Mouse (Mus musculus): ENCODE measurements around the gene Gm20721. TPM values are rescaled to one million over a fixed set of nuclear protein-coding genes. Genes with fewer than 3 reads are reported as not detected.

The Gm20721 gene
- total and polyA plus RNA-seq, 3 experiments = 55.7 to 363 TPM; not detected in 1

DNA sequence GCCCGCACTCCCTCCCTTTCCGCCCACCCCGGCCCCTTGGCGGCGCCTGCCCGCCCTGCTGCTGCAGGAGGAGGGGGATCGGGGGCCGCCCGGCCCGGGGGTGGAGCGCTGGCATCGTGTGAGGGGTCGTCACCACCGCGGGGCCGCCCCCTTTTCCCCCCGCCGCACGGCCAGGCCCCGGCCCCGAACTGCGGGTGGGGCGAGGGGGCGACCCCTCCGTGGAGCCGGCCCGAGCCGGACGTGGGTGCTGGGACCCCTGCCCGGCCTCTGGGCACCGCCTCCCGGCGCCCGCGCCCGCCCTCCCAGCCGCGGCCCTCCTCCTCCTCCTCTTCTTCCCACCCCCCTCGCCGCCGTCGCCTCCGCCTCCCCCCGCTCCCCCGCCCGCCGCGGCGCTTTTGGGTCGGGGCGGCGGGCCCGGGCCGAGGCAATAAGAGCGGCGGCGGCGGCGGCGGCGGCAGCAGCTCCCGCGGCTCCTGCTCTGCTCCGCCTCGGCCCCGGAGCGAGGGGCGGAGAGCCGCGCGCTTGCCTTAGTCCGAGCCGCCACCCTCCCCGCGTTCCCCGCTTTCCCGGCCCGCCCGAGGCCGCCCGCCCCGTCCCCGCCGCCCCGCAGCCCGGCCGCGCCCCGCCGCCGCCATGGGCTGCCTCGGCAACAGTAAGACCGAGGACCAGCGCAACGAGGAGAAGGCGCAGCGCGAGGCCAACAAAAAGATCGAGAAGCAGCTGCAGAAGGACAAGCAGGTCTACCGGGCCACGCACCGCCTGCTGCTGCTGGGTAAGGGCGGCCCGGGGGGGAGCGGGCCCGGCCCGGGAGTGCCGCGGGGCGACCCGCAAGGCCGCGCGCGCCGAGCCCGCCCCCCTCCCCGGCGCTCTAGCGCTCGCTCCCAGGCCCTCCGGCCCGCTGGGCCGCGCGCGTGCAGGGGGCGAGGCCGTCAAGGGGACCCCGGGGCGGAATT, 16.6 kb downstream of the Gm20721 start:
- TF ChIP-seq ELF1 (IDR thresholded peaks at IDR 0.05; ENCODE audit: low read depth, low read length) (no peak), MAX (IDR thresholded peaks at IDR 0.05; ENCODE audit: low read length) (no peak), TCF12 (IDR thresholded peaks at IDR 0.05; ENCODE audit: low read depth, low read length) (0 out of 2 replicates have a peak, but pooled peaks have one; percentile 24), ZMIZ1 (IDR thresholded peaks at IDR 0.05; ENCODE audit: low read depth, low read length) (no peak; the same call in 1 of the 2 replicates), MAZ (IDR thresholded peaks at IDR 0.05; ENCODE audit: low read depth, low read length) (peak; percentile 82), ZNF384 (IDR thresholded peaks at IDR 0.05; ENCODE audit: low read depth, low read length) (no peak), CHD2 (IDR thresholded peaks at IDR 0.05; ENCODE audit: low read length) (no peak), CTCF (conservative IDR thresholded peaks at IDR 0.05 in 1 of 2, IDR thresholded peaks at IDR 0.05 in 1 of 2; ENCODE audit: low read depth in 2 of 2, low read length in 2 of 2) (peak in 1 of 2 experiments; percentile 7; a peak in 1 of 4 replicates), E2F4 (IDR thresholded peaks at IDR 0.05; ENCODE audit: insufficient replicate concordance, low read depth, low read length) (no peak), POLR2AphosphoS2 (IDR thresholded peaks at IDR 0.05; ENCODE audit: low read depth, low read length) (no peak), RCOR1 (conservative IDR thresholded peaks at IDR 0.05; ENCODE audit: low read depth, low read length) (no peak), IRF4 (IDR thresholded peaks at IDR 0.05; ENCODE audit: low read depth, low read length) (no peak), MYC (IDR thresholded peaks at IDR 0.05; ENCODE audit: low read depth, low read length) (no peak), ZC3H11A (IDR thresholded peaks at IDR 0.05; ENCODE audit: low read depth, low read length) (no peak), GABPA (IDR thresholded peaks at IDR 0.05; ENCODE audit: insufficient replicate concordance, low read depth, low read length) (no peak), NELFE (IDR thresholded peaks at IDR 0.05; ENCODE audit: low read depth, low read length) (0 out of 2 replicates have a peak, but pooled peaks have one; percentile 25), MEF2A (IDR thresholded peaks at IDR 0.05; ENCODE audit: borderline replicate concordance, low read depth, low read length) (no peak), RAD21 (IDR thresholded peaks at IDR 0.05; ENCODE audit: low read depth, low read length) (no peak), MXI1 (IDR thresholded peaks at IDR 0.05; ENCODE audit: low read depth, low read length) (no peak), TBP (conservative IDR thresholded peaks at IDR 0.05; ENCODE audit: low read depth, low read length) (no peak), UBTF (IDR thresholded peaks at IDR 0.05; ENCODE audit: low read depth, low read length) (no peak), ETS1 (conservative IDR thresholded peaks at IDR 0.05; ENCODE audit: low read depth, low read length) (no peak), PAX5 (IDR thresholded peaks at IDR 0.05; ENCODE audit: low read length) (no peak), HCFC1 (IDR thresholded peaks at IDR 0.05; ENCODE audit: low read depth, low read length) (no peak), NRF1 (IDR thresholded peaks at IDR 0.05; ENCODE audit: low read depth, low read length) (no peak), SMC3 (IDR thresholded peaks at IDR 0.05; ENCODE audit: low read depth, low read length) (no peak), USF2 (conservative IDR thresholded peaks at IDR 0.05; ENCODE audit: low read depth, low read length) (no peak)
- Histone ChIP-seq H3K79me2 (replicated peaks; ENCODE audit: control insufficient read depth, extremely low read depth, insufficient read depth, poor library complexity, severe bottlenecking) (peaks cover 48% of the 10 kb centered on the region), H3K4me1 (ENCODE audit: control insufficient read depth in 1 of 2, insufficient read depth in 2 of 2) (peaks cover 10 to 35% of the 10 kb centered on the region in 2 experiments), H3K4me2 (ENCODE audit: insufficient read depth, low read depth, poor library complexity, severe bottlenecking) (peak overlapping the region; percentile 37; the same call in 1 of the 2 replicates), H3K9ac (ENCODE audit: insufficient read depth, low read depth) (peak overlapping the region; percentile 99), H3K4me3 (replicated peaks in 1 of 3; ENCODE audit: low read depth in 2 of 3, low read length in 2 of 3, poor library complexity in 1 of 3) (peak overlapping the region; percentile 54 to 94 (median 85)), H3K27ac (ENCODE audit: insufficient read depth, low read depth) (peak overlapping the region; percentile 92), H3K9me3 (replicated peaks; ENCODE audit: low read length) (peaks cover 8% of the 10 kb centered on the region), H3K27me3 (replicated peaks) (no peaks in the 10 kb centered on the region), H3K36me3 (replicated peaks in 1 of 2; ENCODE audit: control insufficient read depth in 1 of 2, insufficient read depth in 1 of 2, low read length in 1 of 2) (peaks cover 8 to 13% of the 10 kb centered on the region in 2 experiments)
- DNase-seq (ENCODE audit: extremely low read depth) = peak; percentile 64
- in situ Hi-C loops (cut with MboI; ENCODE audit: low pct_ligation_motif_present, low pct_unique_long_range_greater_than_20kb, low sequenced_read_pairs) (no loop called here), dilution Hi-C loops (cut with MboI; ENCODE audit: extremely low pct_ligation_motif_present, extremely low pct_unique_long_range_greater_than_20kb, low sequenced_read_pairs) (no loop called here)
